In genomic region chr3:105787328-105787727, GRCm38 (mm10) we compare ENCODE assay signal across 24 mouse cellular contexts.
"Had no signal": no experiment of that assay in that cellular context is flagged by ENCODE, and none has a peak within 500 bp of the region (broad histone marks: within the 10 kb centered on the region; RNA-seq: fewer than 3 reads in every experiment).

No protein-coding gene starts in this region.

- H3K4me3 ChIP-seq: gastrocnemius, adult 2 months; heart, embryonic 10.5 days; heart, embryonic 12.5 days; hindbrain, embryonic 13.5 days; hindbrain, embryonic 15.5 days; layer of hippocampus, adult 2 months; left cerebral cortex, adult 2 months; limb, embryonic 10.5 days; limb, embryonic 12.5 days; liver, embryonic 13.5 days had no signal

- H3K9ac ChIP-seq: heart, embryonic 12.5 days; hindbrain, embryonic 13.5 days; hindbrain, embryonic 15.5 days; limb, embryonic 12.5 days; liver, embryonic 13.5 days had no signal

- H3K4me1 ChIP-seq: hindbrain, embryonic 15.5 days; limb, embryonic 10.5 days had no signal

- H3K27ac ChIP-seq: gastrocnemius, adult 2 months; heart, embryonic 10.5 days; hindbrain, embryonic 13.5 days; hindbrain, embryonic 15.5 days; hindbrain, postnatal 0 days; layer of hippocampus, adult 2 months; left cerebral cortex, adult 2 months; limb, embryonic 10.5 days; limb, embryonic 12.5 days; liver, embryonic 13.5 days had no signal

- H3K9me3 ChIP-seq: heart, embryonic 10.5 days; hindbrain, embryonic 13.5 days; hindbrain, embryonic 15.5 days; limb, embryonic 10.5 days; liver, embryonic 13.5 days had no signal

- DNase-seq: gastrocnemius, adult 2 months; gastrocnemius, postnatal 10 days; gastrocnemius, postnatal 25 days; heart, adult 18-20 months; heart, postnatal 10 days; heart, postnatal 36 days; kidney, adult 11 months; kidney, adult 2 months; kidney, postnatal 10 days; kidney, postnatal 25 days; kidney, postnatal 4 days; liver; liver, embryonic 13.5 days had no signal

- H3K4me2 ChIP-seq: heart, embryonic 12.5 days; hindbrain, embryonic 13.5 days; hindbrain, embryonic 15.5 days; limb, embryonic 12.5 days; liver, embryonic 11.5 days; liver, embryonic 13.5 days had no signal

- H3K27me3 ChIP-seq: heart, embryonic 12.5 days; hindbrain, embryonic 13.5 days; hindbrain, embryonic 15.5 days; limb, embryonic 12.5 days; liver, embryonic 13.5 days had no signal

- ATAC-seq: hindbrain, postnatal 0 days; intestine, embryonic 16.5 days had no signal
